Mouse (Mus musculus): ENCODE measurements around the gene Pde1c. TPM values are rescaled to one million over a fixed set of nuclear protein-coding genes. Genes with fewer than 3 reads are reported as not detected.

Gene Pde1c
- polyA plus RNA-seq, 3 experiments from 2014 or later = 0.11 to 0.36 TPM; not detected in 1

DNA sequence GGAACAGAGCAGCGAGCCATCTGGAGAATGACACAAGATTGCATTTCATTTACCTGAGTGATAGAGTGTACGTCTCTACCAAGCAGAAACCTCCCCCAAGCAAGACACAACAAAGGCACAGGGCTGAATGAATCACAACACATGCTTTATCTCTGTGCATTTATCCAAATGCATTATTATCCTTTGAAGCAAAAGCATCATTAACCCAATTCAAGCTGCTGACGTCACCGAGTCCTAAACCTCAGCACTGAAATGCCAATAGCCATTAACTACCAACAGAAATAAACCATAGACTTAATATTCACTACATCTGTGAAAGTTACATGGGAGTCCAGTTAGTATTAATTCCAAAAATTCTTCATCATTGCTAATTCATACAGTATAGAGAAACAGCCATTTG is 127.4 kb downstream of the Pde1c start:
- ATAC-seq = no peak

DNA sequence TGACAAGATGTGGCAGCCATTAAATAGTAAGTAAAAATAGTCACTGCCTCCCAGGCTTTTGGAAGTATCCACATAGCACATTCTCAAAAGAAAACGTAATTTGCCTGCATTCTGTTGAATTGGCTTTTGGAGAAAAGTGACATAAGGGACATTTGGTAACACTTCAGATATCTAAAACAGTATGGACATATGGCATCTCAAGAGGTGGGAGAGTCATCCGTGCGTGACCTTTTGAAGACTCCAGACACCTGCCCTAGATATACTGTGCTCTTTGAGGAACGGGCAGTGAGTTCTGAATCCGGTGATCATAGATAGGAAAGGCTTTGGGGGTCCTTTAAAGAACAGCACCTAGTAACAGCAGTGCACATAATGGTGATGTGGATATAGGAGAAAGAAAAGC is 143.1 kb downstream of the Pde1c start:
- ATAC-seq = no peak

DNA sequence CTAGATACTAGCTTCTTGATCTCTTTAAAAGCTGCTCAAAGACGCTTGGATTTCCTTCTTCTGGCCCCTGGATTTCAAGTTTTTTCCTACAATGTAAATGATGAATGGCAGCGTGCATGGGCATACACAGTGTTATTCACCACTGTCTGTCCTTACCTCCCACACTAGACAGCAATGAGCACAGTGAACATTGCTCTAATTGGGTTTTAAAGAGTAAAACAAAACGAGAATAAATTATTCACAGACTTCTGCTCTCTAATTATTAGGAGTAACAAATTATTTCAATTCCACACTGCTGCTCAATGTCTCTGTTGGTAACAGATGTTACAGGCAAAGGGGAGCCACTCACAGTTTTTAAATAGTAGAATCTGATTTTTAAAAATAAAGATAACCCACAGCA is 146.0 kb downstream of the Pde1c start:
- ATAC-seq = no peak

DNA sequence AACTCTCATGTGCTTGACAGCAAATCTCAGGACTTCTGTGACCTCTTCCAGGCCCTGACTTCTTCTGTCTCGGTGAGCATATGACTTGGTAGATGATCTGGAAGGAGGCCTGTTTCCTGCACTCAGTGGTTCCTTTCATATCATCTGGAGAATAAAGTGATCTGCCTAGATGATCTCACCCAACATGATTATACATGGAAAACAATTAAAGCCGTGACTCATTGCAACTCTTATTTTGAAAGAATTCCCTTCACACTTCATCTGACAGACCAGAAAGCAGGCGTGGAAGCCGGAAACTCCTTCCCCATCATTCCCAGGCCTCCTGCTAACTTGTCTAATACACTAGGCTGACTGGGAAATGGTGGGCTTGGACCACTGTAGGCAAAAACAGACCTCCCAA is 152.7 kb downstream of the Pde1c start:
- ATAC-seq = no peak

DNA sequence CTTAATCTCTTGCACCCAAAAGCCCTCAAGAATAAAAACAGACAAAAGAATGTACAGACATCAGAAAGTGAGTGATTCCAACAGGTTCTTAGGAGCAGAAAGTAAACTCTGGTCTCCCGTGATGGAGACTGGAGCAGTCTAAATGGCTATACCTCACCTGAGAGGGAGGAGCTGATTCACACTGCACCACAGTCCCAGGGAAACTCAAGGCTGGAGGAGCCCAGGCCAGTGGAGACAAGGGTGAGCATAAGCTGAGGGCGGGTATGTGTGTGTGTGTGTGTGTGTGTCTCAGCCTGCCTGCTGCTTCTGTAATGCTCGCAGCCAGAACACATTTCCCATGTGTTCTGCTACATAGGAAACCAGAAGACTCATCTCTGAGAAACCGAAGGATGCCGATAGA is 179.7 kb downstream of the Pde1c start:
- ATAC-seq = no peak

DNA sequence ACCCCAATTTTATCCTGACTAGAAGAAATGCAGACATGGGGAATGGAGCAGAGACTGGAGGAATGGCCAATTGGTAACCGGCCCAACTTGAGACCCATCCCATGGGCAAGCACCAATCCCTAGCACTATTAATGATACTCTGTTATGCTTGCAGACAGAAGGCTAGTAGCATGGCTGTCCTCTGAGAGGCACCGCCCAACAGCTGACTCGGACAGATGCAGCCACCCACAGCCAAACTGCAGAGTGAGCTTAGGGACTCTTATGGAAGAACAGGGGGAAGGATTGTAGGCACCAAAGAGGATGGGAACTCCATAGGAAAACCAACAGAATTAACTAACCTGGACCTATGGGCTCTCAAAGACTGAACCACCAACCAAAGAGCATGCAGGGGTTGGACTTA is 192.5 kb downstream of the Pde1c start:
- no peak for ATAC-seq

DNA sequence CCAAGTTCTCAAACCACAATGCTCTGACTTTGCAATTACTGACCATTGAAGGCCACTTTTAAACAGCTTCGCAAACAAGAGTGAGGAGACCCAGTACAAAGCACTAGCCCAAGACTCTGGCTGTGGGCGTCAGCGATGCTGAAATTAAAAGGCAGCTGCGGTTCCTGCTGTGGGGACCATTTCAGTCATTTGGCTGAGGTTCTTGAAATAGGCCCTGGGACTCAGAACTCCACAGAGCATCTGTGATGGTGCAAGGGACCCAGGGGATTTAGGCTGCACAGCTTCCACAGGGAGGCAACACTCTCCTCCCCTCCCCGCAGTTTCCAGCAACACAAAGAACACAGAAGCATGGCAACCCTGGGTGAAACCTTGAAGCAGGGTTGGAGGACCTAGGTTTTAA is 194.7 kb downstream of the Pde1c start:
- no peak for ATAC-seq

DNA sequence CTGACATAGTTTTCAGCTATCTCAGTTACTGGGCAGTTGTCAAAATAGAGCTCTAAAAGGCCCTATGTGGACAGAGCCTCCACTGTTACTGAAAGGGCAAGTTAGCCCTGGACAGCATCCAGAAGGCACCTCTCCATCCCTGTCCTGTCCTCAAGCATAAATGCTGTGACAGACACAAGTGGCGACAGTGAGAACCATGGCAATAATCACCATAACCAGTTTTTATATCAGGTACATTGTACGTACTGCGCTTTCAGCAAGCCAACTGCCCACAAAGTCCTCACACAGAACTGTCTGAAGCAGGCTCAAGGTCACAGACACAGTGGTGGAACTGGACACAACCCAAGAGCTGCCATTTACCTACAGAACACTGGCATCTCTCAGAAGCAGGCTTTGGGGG is 195.2 kb downstream of the Pde1c start:
- no peak for ATAC-seq

DNA sequence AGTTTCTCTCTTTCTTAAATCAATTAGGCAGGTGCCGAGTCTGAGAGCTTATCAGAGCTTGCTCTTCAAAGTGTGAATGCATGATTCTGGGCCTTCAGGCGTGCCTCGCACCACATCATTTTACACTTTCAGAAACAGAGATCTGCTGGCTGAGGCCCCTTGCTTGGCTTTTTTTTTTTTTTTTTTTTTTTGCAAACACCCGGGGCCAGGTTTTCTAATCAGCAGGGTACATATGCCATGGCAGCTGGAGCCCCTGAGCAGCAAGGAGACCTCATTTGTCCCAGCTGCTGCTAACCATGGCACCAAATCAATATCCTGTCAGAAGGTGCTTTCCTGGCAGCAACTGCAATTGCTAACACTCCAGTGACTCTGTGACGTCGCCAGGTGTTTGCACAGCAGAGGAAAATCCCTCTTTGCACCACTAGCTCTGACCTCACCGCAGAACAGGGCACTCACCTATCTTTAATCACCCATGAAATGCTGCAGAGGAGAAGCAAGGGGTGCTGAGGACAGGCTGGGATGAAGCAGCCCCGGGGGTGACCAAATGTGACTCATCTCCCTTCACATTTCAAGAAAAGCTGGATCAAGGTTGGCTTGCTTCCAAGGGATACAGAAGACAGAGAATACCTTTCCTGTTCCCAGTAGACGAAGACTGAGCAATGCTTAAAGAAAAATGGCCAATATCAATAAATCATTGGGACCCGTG is 195.7 kb downstream of the Pde1c start:
- no peak for ATAC-seq

DNA sequence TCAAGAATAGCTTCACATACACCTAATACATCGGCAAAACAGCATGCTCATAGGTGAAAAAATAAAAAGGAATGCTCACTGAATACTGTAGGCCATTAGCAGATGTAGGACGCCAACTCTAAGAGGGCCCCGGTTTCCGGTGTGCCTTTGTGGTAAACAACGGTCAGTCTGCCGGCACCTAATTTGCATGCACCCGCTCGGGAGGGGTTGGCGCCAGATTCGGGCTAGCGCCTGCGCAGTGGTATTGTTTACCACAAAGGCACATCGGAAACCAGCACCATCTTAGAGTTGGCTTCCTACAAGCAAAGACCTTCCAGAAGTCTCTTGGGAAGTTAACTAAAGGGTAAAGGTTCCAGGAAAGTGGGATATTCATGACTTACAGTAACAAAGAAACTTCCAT is 199.4 kb downstream of the Pde1c start:
- ATAC-seq = no peak

DNA sequence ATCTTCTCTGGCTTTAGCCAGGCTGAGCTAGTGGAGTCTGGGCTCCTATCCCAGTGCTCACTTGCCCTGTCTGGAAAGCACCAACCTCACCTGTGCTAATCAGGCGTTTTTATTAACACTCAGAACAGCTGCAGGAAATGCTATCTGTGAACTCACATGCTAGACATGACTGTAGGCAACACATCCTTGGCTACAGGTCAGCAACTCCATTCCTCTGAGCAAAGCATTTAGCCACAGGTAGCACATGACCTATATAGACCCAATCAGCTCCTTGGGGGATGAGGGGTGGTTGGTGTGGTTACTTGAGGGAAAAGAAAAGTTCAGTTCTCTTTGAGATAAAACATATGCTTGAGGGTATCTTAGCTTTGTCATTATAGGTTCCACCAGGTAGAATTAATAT is 200.8 kb downstream of the Pde1c start:
- ATAC-seq = no peak

DNA sequence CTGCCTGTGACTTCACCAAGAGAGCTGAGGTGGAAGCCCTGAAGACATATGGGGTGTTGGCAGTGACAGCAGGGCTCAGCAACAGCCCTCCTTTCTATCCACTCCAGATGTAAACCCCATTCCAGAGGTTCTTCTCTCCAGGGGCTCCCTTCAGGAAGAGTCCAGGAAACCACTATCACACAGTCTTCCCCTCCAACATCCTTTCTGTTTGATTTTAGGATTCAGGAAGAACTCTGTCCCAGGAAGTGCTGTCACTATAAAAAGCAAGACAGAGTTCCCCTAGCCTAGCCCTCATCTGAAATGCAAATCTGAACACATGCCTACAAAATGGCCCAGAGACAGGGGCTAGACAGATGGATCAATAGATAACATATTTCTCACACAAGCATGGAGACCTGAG is 201.6 kb downstream of the Pde1c start:
- no peak for ATAC-seq

DNA sequence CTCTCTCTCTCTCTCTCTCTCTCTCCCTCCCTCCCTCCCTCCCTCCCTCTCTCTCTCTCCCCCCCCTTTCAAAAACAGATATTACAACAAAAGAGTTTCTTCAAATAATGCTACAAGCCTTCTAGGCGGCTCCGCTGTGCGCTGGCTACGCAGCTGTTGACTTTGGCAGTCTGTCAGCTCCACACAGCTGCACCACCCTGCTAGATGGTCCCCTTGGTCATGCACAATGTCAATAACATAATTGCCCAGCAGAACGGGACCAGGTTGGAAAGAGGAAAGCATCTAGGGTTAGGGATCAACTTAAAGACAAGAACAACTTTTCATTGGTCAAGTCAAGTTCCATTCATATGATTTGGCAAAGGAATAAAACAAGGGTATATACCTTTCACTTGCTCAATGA is 206.3 kb downstream of the Pde1c start:
- no peak for ATAC-seq

DNA sequence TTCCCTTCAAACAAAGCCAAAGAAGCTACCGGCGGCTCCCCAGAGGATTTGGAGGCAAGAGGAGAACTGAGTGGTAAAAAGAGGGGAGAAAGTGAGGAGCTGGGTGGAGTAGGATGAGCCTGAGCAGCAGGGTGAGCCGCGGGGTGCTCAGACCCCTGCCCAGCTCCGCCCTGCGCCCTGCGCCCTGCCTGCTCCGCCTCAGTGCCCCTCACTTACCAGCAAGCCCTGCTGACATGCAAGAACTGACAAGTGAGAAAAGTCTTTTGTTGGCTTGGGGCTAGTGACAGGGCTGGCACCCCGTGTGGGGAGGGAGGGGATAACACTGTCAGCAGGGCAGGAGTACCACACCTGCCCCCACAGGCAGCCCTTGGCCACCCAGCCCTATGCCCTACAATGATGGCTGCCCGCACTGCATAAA is 206.8 kb downstream of the Pde1c start:
- no peak for ATAC-seq

DNA sequence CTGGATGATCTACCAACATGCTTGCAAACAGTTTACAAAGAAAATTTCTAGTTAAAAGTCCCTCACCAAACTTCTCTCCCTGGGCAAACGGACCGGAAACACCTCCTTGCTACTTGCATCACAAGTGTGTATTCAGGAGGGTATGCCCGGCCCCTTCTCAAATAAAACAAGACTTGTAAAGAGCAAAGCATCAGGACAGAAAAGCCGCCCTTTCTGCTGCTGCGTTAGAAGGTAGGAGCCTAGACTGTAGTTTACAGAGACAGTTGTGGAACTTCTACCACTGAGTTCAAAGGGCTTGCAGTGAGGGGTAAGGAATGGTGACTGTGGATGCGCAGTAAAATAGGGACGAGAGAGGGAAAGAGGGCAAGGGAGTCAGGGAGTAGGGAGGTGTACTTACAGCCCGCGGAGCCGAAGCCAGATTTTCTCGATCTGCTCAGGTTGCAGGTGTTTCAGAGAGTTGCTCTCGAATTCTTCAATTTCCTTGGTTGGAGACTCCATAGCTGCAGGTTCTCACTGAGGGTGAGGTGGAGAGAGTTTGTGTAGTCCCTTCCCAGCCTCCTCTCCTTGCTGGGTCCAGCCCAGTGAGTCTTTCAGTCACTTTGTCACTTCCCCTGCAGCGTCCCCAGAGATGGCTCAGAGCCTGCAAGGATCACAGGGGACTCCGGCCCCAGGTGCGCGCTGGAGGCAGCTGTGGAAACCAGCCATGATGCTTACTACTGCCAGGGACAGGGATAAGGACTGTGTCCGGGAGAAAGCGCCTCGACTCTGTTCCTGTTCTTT is 207.4 kb downstream of the Pde1c start:
- no peak for ATAC-seq

DNA sequence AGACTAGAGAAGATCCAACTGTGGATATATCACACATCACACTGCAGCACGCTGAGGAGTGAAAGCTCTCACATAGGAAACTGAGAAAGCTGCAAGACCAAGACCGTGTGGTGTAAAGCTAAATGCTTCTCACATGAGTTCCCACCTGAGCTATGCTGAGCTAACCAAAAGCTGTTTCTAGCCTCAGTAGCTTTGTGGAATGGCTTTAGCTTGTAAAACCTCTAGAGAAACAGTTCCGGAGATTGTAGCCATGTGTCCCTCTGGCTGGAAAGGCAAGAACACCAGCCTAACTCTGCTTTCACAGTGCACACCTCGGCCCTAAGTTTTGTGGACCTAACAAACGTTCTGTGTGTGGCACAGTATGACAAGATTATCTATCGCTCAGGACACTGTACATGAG is 208.8 kb downstream of the Pde1c start:
- ATAC-seq = no peak

DNA sequence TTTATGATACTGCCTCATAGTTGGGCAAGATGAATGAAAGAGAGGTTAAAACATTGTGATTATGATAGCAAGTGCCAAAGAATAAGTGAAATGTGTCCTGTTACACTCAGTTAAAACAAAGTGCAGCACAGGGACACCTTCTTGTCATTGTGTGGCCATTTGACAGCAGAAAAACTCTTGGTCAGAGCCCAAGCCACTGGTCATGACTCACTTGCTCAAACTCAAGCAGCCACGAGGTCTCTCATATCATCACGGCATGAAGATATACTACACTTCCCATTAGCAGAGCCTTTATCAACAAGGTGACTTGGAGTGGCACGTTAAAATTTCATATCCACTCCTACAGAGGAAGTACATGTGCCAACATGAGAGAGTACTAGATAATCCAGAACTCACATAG is 209.8 kb downstream of the Pde1c start:
- ATAC-seq = no peak

DNA sequence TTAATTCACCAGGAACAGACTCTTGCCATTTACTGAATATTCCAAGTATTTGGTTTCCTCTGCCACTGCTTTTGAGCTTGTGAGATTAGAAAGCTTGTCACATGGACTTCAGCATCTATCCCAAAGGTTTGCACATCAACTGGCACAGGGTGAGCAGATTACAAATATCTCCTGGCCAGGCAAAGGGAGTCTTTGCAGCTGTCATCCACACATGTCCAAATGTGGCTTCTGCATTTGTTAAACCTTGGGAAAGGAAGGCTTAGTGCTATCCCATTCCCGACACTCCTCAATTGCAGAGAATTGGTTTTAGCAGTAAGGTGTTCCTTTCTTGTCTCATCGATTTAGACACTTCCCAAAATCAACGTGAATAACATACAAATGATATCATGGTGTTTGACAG is 221.7 kb downstream of the Pde1c start:
- ATAC-seq = no peak

DNA sequence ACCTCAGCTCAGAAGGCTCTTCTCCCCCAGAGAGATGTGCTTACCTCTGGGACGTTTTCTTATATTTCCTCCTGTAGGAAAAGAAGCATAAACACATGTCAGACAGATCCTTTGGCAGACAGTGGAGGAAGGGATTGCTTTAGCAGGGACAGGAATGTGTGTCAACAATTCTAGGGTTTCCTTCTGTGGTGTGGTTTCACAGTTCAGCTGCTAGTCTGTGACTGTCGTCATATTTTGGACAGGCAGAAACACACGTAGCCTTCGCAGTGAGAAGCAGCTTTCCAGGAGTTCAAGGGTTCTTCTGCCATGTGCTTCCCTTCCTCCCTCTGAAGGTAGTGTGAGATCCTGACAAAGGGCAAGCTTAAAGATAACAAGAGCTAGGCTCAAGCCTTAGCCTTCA is 223.8 kb downstream of the Pde1c start:
- no peak for ATAC-seq

DNA sequence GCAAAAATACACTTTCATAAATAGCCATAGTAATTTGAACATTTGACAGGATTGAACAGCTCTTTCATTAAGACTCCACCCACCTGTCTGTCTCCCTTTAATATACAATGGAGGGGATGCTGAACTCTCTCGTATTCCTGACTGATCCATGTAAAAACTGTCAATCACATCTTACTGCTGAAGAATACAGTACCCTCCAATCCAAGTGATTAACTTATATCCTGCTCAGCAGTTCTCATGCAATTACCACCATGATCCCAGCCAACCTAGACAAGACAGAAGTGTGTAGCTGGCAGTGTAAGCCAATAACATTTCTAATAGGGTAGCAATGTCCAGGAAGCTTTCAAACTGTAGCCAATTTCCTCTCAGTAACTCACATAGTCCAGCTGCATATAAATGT is 226.9 kb downstream of the Pde1c start:
- no peak for ATAC-seq

DNA sequence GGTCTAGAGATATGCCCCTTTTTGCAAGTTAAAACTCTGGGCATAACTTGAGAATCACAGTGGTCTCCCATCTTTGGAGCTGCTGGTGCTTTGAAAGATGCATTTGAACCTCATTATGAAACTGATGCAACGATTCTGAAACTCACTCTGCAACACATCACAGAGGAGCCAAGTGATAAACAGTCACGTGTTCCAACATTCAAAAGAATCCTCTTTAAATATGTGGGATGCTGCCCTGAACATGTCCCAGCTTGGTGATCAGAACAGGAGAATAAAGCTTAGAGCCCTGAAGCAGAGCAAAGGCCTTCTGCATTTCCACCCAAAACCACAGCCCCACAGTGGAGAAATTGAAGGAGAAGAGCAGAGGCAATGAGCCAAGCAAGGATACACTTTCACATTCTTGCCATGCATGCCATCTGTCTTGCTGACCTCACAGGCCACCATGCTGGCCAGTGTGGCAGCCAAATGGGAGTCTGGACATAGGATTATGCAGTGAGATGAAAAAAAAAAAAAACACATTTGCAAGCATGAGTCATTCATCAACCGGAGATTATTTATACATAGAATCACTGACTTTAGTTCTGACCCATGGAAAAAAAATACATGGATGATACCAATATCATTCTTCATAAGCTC is 233.0 kb downstream of the Pde1c start:
- ATAC-seq = no peak

DNA sequence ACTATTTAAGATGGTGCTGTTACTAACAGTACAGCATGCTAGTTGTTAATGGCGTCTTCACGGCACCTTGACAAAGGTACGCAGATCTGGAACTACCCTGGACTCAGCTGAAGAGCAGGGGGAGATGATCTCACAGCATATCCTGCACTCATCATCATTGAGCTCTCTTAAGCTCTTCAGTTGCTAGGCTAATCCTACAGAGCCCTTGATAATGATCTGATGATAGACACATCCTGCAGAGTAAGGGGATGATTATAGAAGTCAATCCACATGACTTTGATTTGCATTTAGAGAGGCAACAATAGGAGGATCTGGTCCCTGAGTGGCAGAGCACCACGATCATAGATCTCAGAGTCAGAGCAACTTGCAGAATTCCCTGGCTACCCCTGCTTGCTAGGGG is 236.8 kb downstream of the Pde1c start:
- ATAC-seq = no peak

DNA sequence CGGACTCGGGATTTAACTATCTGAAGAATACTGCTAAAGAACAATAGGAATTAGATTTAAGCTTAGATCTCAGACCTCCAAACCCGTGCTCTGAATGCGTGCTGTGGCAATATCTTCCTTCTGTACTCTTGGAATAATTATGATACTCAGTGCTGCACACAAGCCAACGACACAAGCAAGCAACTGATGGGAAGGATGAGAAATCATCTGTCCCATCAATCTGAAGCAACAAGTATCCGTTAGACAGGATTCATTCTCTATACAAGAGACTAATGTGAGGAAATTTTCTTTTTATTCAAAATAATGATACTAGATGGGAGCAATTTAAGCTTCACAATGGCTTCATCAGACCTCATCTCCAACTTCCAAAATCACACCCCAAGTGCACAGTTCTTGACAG is 237.5 kb downstream of the Pde1c start:
- ATAC-seq = no peak

DNA sequence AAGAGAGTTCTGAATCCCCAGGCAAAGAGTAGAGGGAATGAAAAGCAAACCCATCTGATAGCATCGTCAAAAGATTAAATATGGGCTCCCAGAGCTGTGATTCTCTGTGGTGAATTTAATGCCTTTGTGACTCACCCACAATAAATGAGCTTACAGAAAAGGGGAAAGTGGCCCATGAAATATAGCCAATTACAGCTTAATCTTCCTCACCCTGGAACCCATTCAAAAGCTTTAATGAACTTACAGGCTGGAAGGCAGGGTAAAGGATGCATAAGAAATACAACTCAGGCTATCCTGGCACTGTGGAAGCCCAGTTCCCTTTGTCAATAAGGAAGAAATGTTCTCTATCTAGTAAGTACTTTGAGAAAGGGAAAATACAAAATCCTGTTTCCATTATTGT is 240.8 kb downstream of the Pde1c start:
- no peak for ATAC-seq

All from inflammation-experienced regulatory T-cells, adult 6 months (primary cell).